Mouse (Mus musculus) monocyte, adult 2 months (primary cell): ENCODE results near the gene Ascl1.

Source experiments
- DNase-seq, 2 experiments: peaks; one replicate each; pipeline ENCODE4 v3.0.0; 2022; ENCODE audit warnings: low spot score in 2 of 2, low read depth in 1 of 2

Ascl1 gene

DNA sequence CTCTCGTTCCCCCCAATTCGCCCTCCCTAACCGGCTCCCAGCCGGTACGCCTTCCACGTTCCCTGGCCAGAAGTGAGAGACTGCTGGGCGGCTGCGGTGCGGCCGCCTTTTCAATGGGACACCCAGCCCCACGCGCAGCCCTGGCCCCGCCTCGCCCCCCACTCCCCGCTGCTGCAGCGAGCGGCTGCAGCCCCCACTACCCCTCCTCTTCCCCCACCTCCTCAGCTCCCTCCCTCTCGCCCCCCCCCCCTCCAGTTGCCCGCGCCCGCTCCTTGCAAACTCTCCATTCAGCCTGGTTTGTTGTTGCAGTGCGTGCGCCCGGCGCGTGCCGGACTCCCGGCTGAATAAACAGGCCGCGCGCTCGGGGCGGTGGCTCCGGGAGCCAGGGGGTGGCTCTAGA is at the start of gene Ascl1:
Ascl1 (minus strand) TSS at position 85 of the 400 bp plus-strand sequence.
- DNase-seq, result no peak

GRCm38 (mm10) chr10:87534172-87534571 is 40.7 kb upstream of the Ascl1 start:
- DNase-seq, result no peak

GRCm38 (mm10) chr10:87521646-87522045 is 28.2 kb upstream of the Ascl1 start, which contains the start of gene Pah:
TSS of gene Pah (plus strand) at chr10:87521795.
- no peak for DNase-seq

GRCm38 (mm10) chr10:87520401-87521116 is 27.1 kb upstream of the Ascl1 start:
- no peak for DNase-seq

DNA sequence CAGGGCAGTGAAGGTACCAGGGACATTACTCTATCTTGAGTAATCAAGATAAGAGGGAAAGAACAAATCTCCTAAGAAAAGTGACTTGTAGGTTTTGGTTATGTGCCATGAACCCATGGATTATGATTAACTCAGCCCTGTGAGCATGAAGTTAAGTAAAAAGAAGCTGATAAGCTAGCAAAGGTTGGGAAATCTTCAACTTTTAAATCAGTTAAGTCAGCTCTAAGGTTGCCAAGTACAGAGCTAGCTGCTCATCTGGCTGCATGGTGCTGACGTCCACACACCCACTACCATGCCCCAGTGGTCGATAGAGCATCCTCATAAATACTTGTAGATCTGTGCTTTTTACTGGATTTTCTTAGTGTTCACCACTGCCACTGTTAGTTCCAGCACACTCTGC is 25.1 kb upstream of the Ascl1 start:
- no peak for DNase-seq

DNA sequence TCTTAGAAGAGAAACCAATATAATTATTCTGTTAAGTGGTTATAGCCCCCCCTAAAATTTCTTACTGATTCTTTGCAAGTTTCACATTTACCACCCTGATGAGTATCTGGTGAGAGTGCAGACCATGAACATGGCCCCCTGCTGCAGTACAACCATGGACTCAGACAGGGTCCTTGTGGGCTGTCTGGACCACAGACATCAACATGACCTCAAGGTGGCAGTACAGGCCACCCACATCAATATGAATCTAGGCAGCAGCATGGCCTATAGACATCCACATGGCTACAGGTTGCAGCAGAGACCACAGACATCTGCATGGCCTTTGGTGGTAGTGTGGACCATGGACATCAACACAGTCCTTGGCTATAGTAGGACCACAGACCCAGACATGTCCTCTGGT is 19.6 kb upstream of the Ascl1 start:
- no peak for DNase-seq

DNA sequence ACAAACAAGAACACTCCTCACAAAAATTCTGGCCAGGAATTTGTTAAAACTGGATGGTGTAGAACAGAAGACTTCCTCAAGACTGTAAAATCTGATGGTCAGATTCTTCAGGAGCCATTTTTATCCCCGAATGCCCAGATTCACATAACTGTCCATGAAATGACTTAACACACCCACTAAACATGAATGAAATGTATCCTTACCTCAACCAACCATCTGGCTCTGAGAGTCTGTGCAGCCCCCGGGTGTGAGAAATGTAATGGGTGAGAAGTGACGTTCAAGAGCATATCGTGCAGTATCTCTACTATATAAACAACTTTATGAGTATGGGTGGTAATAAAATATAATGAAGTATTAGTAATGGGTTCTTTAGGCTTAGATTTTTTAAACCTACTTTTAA is 15.1 kb upstream of the Ascl1 start:
- no peak for DNase-seq

- DNase-seq, result no peak
Observed at GRCm38 (mm10) chr10:87503946-87504345, 10.5 kb upstream of the Ascl1 start.

DNA sequence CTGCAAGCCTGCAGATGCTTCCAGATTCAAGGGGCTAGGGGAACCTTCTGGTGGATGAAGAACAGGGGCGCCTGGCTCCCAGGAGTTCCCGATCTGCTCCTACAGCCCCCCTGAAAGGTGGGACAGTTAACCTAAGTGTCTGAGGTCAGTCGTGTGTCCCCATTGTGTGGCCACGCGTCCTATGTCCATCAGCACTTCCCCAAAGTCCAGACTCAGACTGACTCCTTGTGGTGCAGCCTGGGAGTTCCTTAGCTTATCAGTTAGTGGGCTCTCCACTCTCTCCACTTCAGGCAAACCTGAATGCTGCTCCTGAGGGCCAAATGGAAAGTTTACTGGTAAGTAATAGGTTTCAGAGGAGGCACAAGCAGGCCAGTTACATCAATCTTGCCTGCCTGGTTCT is 8.8 kb upstream of the Ascl1 start:
- DNase-seq, result no peak

DNA sequence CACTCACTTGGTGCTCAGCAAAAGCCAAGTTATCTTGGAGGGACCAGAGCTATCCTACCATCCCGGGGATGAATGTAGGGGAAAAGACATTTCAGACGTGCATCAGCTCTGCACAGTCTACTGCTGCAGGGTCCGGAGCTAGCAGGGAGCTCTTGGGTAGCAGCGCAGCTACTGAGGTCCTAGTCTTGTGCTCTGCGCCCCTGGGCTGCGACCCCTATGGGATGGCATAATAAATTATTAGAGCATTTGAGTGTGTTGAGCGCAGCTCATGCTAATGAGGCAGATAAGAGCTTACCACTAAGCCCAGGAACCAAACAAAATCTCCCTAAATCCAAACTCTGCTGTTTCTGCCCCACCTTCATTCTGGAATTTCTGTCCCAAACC is 8.2 kb upstream of the Ascl1 start:
- no peak for DNase-seq

DNA sequence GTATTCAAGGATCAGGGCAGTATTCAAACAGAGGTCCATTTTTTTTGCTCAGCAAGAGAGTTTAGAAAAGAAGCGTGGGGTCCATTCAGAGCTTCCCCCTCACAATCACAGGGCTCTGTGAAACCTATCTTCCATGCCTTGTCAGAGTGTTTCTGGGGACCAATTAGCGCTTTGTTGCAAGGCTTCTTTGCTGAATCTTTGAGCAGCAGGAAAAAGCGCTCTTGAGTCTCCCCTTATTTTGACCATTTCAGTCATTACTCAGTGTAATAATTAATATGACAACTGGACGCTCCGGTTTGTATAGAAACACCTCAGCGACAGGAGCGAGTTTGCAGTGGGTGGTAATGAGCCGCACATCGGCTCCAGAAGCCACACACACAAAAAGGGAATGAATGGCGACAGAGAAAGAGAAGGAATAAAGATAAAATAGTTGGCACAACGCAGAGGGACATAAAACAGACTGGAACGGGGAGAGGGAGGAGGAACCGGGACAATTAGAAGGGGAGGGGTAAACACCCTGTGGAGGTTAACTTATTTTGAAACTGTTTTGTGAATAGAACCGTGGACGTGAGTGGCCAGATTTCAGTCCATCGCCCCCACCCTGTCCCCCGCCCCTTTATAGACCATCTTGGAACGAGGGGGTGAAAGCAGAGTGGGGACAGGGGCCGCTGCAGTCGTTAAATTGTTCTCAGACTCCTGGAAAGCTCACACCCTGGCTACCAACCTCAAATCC is 7.6 kb upstream of the Ascl1 start:
- DNase-seq, result no peak

DNA sequence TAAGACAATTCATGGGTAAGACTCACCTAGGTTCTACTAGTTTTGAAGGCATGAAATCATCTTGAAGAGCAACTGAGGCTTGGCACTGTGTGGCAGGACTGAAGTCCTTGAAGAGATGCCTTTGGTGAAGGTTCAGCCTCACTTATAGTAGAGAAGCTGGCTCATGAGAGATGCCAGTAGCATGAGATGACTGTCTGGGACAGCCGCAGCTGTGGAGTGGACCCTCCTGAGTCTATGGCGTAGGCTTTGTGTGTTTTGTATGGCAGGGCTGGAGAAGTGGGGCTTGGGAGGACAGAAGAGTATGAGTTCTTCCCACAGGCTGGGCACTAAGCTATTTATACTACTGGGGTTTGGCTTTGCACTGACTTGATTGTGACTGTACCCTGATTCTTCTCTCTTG is 3.6 kb upstream of the Ascl1 start:
- no peak for DNase-seq

- DNase-seq, result no peak
Observed at GRCm38 (mm10) chr10:87494596-87494995, 1.1 kb upstream of the Ascl1 start.

GRCm38 (mm10) chr10:87494176-87494575 is 716 bp upstream of the Ascl1 start:
- DNase-seq, result no peak

GRCm38 (mm10) chr10:87492661-87493551 is 554 bp downstream of the Ascl1 start:
- DNase-seq, result no peak

DNA sequence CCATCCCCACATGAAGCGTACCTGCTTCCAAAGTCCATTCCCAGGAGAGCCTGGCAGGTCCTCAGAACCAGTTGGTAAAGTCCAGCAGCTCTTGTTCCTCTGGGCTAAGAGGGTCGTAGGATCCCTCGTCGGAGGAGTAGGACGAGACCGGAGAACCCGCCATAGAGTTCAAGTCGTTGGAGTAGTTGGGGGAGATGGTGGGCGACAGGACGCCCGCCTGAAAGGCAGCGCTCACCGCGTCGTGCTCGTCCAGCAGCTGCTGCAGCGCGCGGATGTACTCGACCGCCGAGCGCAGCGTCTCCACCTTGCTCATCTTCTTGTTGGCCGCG is 1.2 kb downstream of the Ascl1 start:
- DNase-seq, result no peak

GRCm38 (mm10) chr10:87491485-87492040 is 1.9 kb downstream of the Ascl1 start:
- no peak for DNase-seq

- DNase-seq, result no peak
Observed at GRCm38 (mm10) chr10:87490328-87490727, 3.1 kb downstream of the Ascl1 start.

- no peak for DNase-seq
Observed at GRCm38 (mm10) chr10:87489246-87490009, 4.0 kb downstream of the Ascl1 start.

- DNase-seq, result no peak
Observed at GRCm38 (mm10) chr10:87488429-87489145, 4.9 kb downstream of the Ascl1 start.
